Mouse (Mus musculus) heart, embryonic 15.5 days (tissue): ENCODE results near the gene Atp6v1fnb. TPM values are rescaled to one million over a fixed set of nuclear protein-coding genes. Genes with fewer than 3 reads are reported as not detected.
A peak's percentile ranks its signal among the peaks of the same experiment; 100 is the strongest.

ENCODE experiments used
- ATAC-seq: fragments of 200-750 bp; cut with Nextera tagmentation; replicated peaks from 2 replicates; pipeline ENCODE4 v1.8.0; 2017; ENCODE audit warnings: low read depth, moderate TSS enrichment; ENCODE audit not compliant: insufficient number of reproducible peaks, insufficient read depth, low FRiP score
- H3K27ac ChIP-seq: fragments of 300-500 bp; sonication (generic); 2 replicates; pipeline ENCODE4 v1.5.1; 2015; ENCODE audit warnings: mild to moderate bottlenecking, inconsistent platforms
- H3K27me3 ChIP-seq: fragments of 300-500 bp; sonication (generic); 2 replicates; pipeline ENCODE4 v1.6.1; 2015; ENCODE audit warnings: inconsistent platforms
- H3K36me3 ChIP-seq: fragments of 300-500 bp; sonication (generic); 2 replicates; pipeline ENCODE4 v1.6.1; 2015; ENCODE audit warnings: mild to moderate bottlenecking, inconsistent platforms
- H3K4me1 ChIP-seq: fragments of 300-500 bp; sonication (generic); replicated peaks from 2 replicates; pipeline ENCODE4 v1.6.1; 2015; ENCODE audit warnings: inconsistent platforms
- H3K4me2 ChIP-seq: fragments of 300-500 bp; sonication (generic); 2 replicates; pipeline ENCODE4 v1.6.1; 2015; ENCODE audit warnings: inconsistent platforms, mild to moderate bottlenecking, moderate library complexity
- H3K4me3 ChIP-seq: fragments of 300-500 bp; sonication (generic); 2 replicates; pipeline ENCODE4 v1.5.1; 2015; ENCODE audit warnings: mild to moderate bottlenecking, inconsistent platforms
- H3K9ac ChIP-seq: fragments of 300-500 bp; sonication (generic); 2 replicates; pipeline ENCODE4 v1.6.1; 2015; ENCODE audit warnings: mild to moderate bottlenecking, inconsistent platforms
- H3K9me3 ChIP-seq: fragments of 300-500 bp; sonication (generic); replicated peaks from 2 replicates; pipeline ENCODE4 v1.6.1; 2016; ENCODE audit warnings: inconsistent platforms
- WGBS: fragments of 180-500 bp; shearing (Covaris S2); methylation state at CpG from one replicate; pipeline ENCODE4 v1.1.7; 2015; ENCODE audit warnings: mixed read lengths; 5-methylcytosine and 5-hydroxymethylcytosine counted together
- polyA plus RNA-seq: library from polyadenylated mRNA; unstranded; fragments of >200 nt; fragmentation: Nextera tagmentation; extraction: Ambion mirVana; gene quantifications from 2 replicates; pipeline ENCODE4 v1.2.1, GENCODE M21; 2015

The Atp6v1fnb gene
- polyA plus RNA-seq = not detected in 2 replicates

DNA sequence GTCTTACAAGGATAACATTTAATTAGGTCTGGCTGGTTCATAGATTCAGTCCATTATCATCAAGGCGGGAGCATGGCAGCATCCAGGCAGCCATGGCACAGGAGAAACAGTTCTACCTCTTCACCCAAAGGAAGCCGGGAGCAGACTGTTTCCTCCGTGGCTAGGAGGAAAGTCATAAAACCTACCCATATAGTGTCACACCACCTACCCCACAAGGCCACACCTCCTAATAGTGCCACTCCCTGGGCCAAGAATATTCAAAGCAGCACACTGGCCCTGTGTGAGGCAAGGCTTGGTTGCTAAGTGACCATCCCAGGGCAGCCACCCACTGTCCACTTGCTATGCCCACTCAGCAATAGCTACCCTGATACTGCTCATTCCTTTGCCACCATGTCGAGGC, at the start of gene Atp6v1fnb:
Gene Atp6v1fnb (plus strand): TSS at position 301 of the 400 bp plus-strand sequence.
- Histone ChIP-seq H3K36me3 (peaks cover 17% of the 10 kb centered on the region), H3K4me3 (no peak within 1 kb of the TSS), H3K27me3 (no peaks in the 10 kb centered on the region), H3K27ac (no peak within 1 kb of the TSS), H3K4me2 (no peak within 1 kb of the TSS), H3K9ac (no peak within 1 kb of the TSS), H3K4me1 (peaks cover 20% of the 10 kb centered on the region), H3K9me3 (no peaks in the 10 kb centered on the region)
- WGBS = 90% methylated on average over 4 of the region's 4 CpGs
- ATAC-seq = no peak

DNA sequence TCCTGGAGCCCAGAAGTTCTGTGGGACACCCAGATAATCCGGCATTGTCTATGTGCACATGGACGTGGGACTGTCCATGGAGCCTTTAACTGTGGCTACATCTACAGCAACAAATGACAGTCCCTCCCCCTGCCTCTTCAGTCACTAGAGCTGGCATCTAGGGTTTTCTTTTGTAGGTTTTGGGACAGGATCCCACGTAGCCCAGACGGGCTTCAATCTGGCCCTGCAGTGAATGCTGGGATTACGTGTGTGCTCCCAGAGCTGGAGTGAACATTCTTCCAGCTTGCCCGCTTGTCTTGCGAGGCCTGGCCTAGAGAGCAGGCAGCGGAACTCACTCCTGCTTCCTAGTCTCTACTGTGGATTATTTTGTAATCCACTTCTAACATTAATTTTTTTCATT, 46.1 kb upstream of the Atp6v1fnb start:
- no peak overlapping the region for H3K9ac ChIP-seq
- peaks cover 4% of the 10 kb centered on the region for H3K4me1 ChIP-seq
- H3K27me3 ChIP-seq = no peaks in the 10 kb centered on the region
- WGBS = 86% methylated on average over 8 of the region's 8 CpGs
- no peaks in the 10 kb centered on the region for H3K36me3 ChIP-seq
- ATAC-seq = no peak
- no peak overlapping the region for H3K4me2 ChIP-seq
- H3K27ac ChIP-seq = no peak overlapping the region
- H3K9me3 ChIP-seq = no peaks in the 10 kb centered on the region
- no peak overlapping the region for H3K4me3 ChIP-seq

DNA sequence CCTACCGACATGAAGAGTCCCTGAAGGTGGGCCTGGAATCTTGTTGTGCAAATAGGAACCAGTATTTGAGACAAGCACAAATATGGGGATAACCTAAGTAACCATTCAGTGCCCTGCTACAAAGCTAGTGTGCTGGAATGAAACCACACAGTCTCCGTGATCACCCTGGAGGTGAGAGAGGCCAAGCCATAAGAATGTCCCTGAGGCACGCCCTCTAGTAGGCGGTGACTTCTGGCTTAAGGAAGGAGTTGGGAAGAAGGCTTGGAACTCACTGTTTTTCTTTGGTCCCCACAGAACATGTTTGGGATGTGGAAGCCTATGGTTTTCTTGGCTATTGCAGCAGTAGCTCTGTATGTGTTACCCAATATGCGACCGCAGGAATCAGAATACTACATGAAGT, 44.9 kb upstream of the Atp6v1fnb start:
- Histone ChIP-seq H3K4me3 (no peak overlapping the region), H3K9ac (no peak overlapping the region), H3K9me3 (no peaks in the 10 kb centered on the region), H3K27ac (no peak overlapping the region), H3K36me3 (no peaks in the 10 kb centered on the region), H3K4me1 (peaks cover 13% of the 10 kb centered on the region), H3K27me3 (no peaks in the 10 kb centered on the region), H3K4me2 (no peak overlapping the region)
- WGBS = 70% methylated on average over 6 of the region's 6 CpGs
- ATAC-seq = no peak

DNA sequence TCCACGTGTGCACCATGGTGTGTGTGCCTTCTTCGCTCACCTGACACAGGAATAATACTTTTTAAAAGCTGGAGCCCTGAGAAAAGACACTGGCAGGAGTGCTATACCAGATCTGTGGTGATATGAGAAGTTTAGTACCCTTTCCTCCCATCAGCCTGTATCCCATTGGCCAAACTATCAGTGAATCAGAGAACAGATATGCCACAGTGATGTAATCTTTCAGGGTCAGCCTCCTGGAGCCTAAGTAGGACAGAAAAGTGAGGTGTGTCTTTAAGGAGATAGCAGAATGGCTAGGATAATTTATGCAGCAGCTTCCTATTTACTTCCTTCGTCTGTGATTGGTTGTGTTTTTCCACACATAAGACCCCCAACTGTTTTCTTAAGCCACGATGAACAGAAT, 43.1 kb upstream of the Atp6v1fnb start:
- H3K9ac ChIP-seq = no peak overlapping the region
- H3K9me3 ChIP-seq = no peaks in the 10 kb centered on the region
- no peaks in the 10 kb centered on the region for H3K27me3 ChIP-seq
- no peak overlapping the region for H3K27ac ChIP-seq
- WGBS = 67% methylated on average over 4 of the region's 4 CpGs
- H3K4me1 ChIP-seq = peaks cover 29% of the 10 kb centered on the region
- ATAC-seq = no peak
- no peaks in the 10 kb centered on the region for H3K36me3 ChIP-seq
- H3K4me3 ChIP-seq = no peak overlapping the region
- no peak overlapping the region for H3K4me2 ChIP-seq

DNA sequence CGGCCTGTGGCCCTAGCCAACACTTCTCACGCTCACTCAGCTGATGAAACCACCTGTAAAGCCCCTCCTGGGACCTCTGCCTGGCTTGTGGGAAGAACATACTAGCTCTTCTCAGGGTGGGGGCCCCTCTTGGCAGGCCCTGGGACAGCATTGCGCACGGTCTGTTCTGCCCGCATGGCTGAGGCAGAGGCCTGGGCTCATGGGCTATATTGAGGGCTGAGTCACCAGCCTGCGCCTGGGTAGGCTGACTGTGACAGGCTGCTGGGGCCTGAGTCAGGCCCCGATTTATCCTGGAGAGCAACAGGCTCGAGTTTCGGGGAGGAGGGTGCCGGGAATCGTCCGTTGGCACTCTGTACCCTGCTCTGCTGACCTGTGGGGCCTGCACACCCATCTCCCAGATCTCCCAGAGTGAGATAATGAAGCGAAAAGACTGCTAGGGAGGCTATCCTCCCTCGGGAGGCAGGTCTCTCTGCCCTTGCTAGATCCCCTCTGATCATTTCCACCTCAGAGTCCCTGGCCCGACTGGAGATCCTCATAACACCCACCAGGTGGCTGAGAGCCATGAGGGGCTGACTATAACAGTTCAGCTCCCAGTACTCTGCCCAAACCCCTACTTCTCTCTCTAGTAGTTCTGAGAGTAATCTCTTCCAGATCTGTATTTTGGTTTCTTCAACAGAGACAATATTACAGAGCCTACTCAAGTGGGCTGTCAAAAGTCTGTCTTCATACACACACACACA, 40.4 kb upstream of the Atp6v1fnb start:
- H3K9me3 ChIP-seq = no peaks in the 10 kb centered on the region
- 33% methylated on average over 15 of the region's 15 CpGs for WGBS
- no peak for ATAC-seq
- no peaks in the 10 kb centered on the region for H3K36me3 ChIP-seq
- H3K9ac ChIP-seq = peak overlapping the region; percentile 11; the same call in 1 of the 2 replicates
- peak overlapping the region; percentile 98 for H3K27ac ChIP-seq
- H3K4me2 ChIP-seq = peak overlapping the region; percentile 27
- H3K4me1 ChIP-seq = peaks cover 42% of the 10 kb centered on the region
- no peaks in the 10 kb centered on the region for H3K27me3 ChIP-seq
- no peak overlapping the region for H3K4me3 ChIP-seq

DNA sequence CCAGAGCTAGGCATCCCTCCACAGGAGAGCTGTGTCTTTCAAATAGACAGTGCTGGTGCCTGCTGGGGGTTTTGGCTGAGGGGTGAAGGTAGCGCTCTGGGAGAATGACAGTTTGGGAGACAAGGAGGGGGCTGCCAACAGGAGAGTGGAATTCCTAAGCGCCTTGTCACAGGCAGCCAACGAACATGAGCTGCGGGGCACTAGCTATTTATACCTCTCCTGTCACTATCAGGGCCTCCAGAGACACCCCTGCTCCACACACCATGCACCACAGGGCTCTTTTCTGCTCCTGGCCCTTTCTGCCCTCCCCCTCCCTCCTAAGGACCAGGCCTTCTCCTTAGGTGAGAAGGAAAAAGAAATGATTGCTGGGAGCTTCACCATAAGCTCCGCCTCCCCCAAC, 39.8 kb upstream of the Atp6v1fnb start:
- Histone ChIP-seq H3K27me3 (no peaks in the 10 kb centered on the region), H3K9ac (peak overlapping the region; percentile 35; the same call in 1 of the 2 replicates), H3K27ac (peak overlapping the region; percentile 98), H3K4me2 (peak overlapping the region; percentile 74), H3K9me3 (no peaks in the 10 kb centered on the region), H3K36me3 (no peaks in the 10 kb centered on the region), H3K4me1 (peaks cover 48% of the 10 kb centered on the region), H3K4me3 (no peak overlapping the region; the same call in 1 of the 2 replicates)
- 21% methylated on average over 5 of the region's 5 CpGs for WGBS
- ATAC-seq = peak; percentile 48

DNA sequence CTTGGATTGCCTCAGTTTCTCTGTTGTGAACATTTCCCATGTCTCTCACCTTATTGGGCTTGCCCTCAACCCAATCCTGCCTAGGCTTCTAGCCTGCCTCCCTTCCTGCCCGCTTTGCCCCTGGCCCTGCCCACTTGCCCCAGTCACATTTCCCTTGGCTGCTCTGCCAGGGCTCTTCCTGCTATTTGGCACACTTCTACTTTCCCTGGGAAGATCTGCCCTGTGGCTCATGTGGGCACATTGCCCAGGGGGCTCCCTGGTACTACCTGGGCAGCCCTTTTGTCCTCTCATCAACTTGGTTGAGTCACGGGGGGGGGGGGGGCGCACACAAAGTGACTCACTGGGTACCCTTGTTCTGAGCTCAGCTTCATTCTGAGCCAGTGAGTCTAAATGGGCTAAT, 39.1 kb upstream of the Atp6v1fnb start:
- Histone ChIP-seq H3K4me3 (no peak overlapping the region; the same call in 1 of the 2 replicates), H3K4me2 (peak overlapping the region; percentile 74), H3K27me3 (no peaks in the 10 kb centered on the region), H3K36me3 (no peaks in the 10 kb centered on the region), H3K4me1 (peaks cover 55% of the 10 kb centered on the region), H3K27ac (peak overlapping the region; percentile 98), H3K9ac (peak overlapping the region; percentile 35; the same call in 1 of the 2 replicates), H3K9me3 (no peaks in the 10 kb centered on the region)
- WGBS = 30% methylated on average over 3 of the region's 3 CpGs
- no peak for ATAC-seq

DNA sequence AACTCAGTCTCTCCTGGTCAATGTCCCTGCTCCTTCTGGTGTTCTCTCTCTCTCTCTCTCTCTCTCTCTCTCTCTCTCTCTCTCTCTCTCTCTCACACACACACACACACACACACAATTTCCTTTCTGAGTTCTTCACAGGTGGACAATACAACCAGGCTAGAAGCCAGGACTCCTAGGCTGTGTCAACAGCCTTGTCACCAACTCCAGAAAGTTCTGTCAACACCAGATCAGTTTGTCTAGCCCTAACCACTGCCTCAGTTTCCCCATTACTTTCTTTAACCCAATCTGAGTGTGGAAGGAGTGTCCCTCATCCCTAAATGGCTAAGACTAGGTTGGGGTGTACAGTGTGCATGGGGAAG, 38.6 kb upstream of the Atp6v1fnb start:
- Histone ChIP-seq H3K4me1 (peaks cover 58% of the 10 kb centered on the region), H3K9ac (peak overlapping the region; percentile 88), H3K27me3 (no peaks in the 10 kb centered on the region)

DNA sequence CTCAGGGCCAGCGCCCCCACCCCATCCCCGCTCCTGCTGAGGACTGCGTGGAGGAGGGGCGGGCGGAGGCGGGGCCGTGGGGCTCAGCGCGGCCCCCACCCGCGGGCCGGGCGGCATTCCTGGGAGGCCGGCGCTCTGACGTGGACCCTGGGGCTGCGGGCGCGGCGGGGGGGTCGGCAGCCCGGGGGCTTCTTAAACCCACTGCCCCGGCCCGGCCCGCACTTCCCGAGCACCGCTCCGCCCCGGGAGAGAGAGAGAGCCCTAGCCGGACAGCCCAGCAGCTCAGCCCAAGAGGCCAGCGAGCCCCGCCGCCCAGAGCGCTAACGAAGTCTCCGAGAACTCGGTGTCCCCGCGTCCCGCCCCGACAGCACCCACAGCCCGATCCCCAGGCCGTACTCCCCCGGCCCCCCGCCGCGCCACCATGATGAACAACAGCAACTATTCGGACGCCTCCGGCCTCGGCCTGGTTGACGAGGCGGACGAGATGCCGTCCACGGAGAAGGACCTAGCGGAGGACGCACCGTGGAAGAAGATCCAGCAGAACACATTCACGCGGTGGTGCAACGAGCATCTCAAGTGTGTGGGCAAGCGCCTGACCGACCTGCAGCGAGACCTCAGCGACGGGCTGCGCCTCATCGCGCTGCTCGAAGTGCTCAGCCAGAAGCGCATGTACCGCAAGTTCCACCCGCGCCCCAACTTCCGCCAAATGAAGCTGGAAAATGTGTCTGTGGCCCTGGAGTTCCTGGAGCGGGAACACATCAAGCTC, 38.0 kb upstream of the Atp6v1fnb start, which contains the start of gene Flnc:
Gene Flnc (plus strand): TSS at position 219 of the 766 bp plus-strand sequence.
- Histone ChIP-seq H3K27me3 (no peaks in the 10 kb centered on the region), H3K27ac (peak within 1 kb of the TSS; percentile 98), H3K9ac (peak within 1 kb of the TSS; percentile 88), H3K4me2 (peak within 1 kb of the TSS; percentile 74), H3K4me1 (peaks cover 58% of the 10 kb centered on the region), H3K36me3 (peaks cover 10% of the 10 kb centered on the region), H3K9me3 (no peaks in the 10 kb centered on the region), H3K4me3 (peak within 1 kb of the TSS; percentile 74)
- under 1% methylated on average over 67 of the region's 77 CpGs for WGBS
- ATAC-seq = peak; percentile 28

More for the DNA sequence above, 38.6 kb upstream of the Atp6v1fnb start:
- no peak for ATAC-seq
- Histone ChIP-seq H3K36me3 (peaks cover 4% of the 10 kb centered on the region; the same call in 1 of the 2 replicates), H3K4me3 (peak overlapping the region; percentile 74), H3K4me2 (peak overlapping the region; percentile 74), H3K9me3 (no peaks in the 10 kb centered on the region), H3K27ac (peak overlapping the region; percentile 98)

DNA sequence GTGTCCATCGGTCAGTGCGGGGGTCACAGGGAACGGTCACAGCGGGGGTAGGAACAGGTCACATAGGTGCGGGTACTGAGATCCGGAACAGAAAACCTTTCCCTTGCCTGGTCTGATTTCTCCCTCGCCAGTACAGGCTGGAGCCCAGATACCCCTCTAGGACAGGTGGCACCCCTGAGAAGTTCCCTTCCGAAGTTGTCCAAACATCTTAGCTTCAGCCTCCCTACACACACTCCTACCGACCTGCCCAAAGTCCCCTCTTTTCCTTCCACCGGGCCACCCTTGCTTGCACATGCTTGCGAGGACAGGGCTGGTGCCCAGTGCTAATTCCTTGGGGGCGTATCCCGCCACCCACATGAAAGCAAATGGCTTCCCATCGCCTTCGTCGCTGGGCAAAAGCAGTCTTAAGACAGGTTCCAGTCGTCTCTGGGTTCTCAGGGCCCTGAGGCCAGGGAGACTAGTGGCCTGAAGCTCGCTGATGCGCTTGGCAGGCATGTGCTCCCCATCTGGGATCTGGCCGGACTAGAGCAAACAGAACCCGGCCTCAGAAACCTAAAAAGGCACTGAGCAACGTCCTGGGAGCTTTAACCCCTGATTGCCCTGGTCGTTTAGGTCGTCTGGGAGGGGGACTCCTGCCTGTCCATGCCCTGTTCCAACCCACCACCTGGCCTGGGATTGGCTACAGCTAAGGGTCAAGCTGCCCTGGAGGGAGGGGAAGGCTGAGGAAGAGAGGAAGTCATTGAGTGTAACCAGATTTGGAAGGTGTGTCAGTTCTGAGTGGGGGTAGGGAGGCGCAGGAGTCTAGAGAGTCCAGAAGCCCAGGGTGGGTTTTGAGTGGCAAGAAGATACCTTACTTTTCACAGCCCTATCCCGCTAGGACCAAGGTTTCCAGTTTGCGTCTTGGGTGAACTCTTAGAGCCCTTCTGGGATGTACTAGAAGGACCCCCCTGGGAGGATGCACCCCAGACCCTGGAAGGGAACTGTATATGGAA, 37.1 kb upstream of the Atp6v1fnb start:
- Histone ChIP-seq H3K27ac (peak overlapping the region; percentile 98), H3K4me1 (peaks cover 59% of the 10 kb centered on the region), H3K4me3 (peak overlapping the region; percentile 74), H3K9ac (peak overlapping the region; percentile 88), H3K27me3 (no peaks in the 10 kb centered on the region), H3K4me2 (peak overlapping the region; percentile 74), H3K36me3 (peaks cover 18% of the 10 kb centered on the region), H3K9me3 (no peaks in the 10 kb centered on the region)
- peak; percentile 47 for ATAC-seq
- WGBS = 3% methylated on average over 27 of the region's 27 CpGs
